Mouse (Mus musculus) large intestine, adult 2 months (tissue): ENCODE data around the gene Herc3. TPM values are rescaled to one million over a fixed set of nuclear protein-coding genes. Genes with fewer than 3 reads are reported as not detected.
A peak's percentile ranks its signal among the peaks of the same experiment; 100 is the strongest.

ENCODE experiments used
- DNase-seq: peaks from one replicate; pipeline ENCODE4 v3.0.0-alpha.2; 2012; ENCODE audit warnings: low read depth, low spot score
- WGBS: fragments of 180-500 bp; shearing (Covaris S2); methylation state at CpG from one replicate; pipeline ENCODE4 v1.1.7; 2018; 5-methylcytosine and 5-hydroxymethylcytosine counted together
- polyA plus RNA-seq: library from polyadenylated mRNA; depleted of rRNA; stranded (reverse); fragments of >200 nt; gene quantifications from 2 replicates; pipeline ENCODE4 v1.2.3, GENCODE M21; 2012; rRNA removed

The Herc3 gene
- polyA plus RNA-seq, 1 experiment, result 5.0 TPM

DNA sequence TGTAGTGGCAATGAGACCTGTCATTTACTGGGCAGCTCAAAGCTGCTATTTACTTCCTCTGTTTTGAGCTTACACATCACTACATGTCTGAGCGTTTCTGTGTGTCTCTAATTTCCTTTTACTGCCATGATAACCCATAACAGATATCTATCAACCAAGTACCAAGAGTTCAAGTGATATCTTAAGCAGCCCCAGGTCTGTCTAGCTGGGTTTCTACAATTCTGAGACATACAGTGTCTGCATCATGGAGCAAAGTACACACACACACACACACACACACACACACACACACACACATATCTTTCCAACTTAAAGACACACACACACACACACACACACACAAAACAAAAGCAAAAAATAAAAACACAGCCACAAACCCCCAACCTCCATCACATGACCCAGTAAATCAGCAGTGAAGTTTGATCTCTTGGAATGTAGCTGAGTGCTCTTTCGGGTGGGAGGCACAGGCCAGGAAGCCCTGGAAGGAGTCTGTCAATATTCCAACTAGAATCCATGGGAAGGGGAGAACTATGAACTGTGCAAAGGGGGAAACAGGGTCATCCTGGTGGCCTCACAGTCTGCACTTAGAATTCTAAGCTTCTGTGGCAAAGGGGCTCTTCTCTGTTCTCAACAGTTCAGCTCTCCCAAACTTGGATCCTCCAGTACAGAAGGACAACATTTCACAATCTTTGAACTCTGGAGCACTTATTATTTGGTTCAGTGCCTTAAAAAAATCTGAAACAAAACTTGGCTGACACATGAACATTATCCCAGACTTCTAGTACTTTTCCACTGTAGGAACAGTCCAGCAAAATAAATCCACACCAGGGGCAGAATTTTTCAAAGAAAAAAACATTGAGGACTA, 120.1 kb downstream of the Herc3 start:
- DNase-seq, result no peak

DNA sequence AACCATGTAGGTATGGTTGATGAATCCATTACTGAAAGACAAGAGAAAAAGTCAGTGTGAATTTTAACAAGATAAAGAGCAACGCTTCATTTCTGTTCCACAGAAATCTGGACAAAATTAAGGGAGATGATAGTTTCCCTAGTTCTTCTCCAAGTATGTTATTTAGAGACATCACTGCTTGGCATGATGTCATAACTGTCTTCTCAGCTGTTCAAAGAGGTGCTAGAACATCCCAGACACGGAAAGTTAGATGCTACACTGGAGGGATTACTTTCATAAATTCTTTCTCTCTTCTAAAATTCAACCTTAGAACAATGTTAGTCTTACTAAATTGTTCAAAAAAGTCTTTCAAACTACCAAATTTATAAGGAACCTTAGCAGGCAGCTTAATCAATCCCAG, 129.3 kb downstream of the Herc3 start:
- no peak for DNase-seq
- 81% methylated on average over 2 of the region's 2 CpGs for WGBS

More for the DNA sequence above, 120.1 kb downstream of the Herc3 start:
- 52% methylated on average over 2 of the region's 2 CpGs for WGBS

DNA sequence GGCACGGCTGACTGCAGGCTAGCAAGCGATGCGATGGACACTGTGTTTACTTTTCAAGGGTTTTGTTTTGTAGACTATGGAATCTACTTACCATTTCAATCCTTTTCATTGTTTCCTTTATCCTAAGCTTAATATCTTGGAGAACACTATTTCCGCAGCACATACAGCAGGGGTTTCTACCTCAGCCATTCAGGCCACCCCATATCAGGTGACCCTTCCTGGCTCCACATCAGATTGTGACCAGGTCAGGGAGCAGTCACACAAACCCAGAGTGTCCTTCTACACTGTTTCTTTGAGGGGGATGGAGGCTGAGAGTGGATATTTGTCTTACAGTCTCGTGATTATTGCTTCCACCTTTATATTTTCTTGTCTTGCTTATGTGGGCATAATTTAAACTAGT, 131.4 kb downstream of the Herc3 start:
- 89% methylated on average over 5 of the region's 5 CpGs for WGBS
- DNase-seq, result no peak

DNA sequence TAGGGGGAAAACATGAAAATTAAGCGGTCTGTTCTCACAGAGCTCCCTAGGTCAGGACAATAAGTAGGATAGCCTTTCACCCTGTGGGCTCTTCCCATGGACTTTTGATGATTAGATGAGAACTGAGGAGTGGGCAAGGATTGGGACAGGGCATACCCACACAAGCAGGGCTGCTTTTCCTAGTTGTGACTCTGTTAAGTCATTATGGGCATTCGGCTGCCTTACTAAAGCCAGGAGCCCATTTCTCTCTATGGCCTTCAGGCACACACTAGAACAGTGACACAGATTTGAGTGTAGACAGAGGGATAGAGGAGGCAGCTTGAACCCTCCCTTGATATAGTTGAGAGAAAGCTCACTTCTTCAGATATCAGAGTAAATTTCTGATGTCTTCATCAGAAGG, 132.8 kb downstream of the Herc3 start:
- WGBS, result 93% methylated on average over 2 of the region's 2 CpGs
- no peak for DNase-seq

DNA sequence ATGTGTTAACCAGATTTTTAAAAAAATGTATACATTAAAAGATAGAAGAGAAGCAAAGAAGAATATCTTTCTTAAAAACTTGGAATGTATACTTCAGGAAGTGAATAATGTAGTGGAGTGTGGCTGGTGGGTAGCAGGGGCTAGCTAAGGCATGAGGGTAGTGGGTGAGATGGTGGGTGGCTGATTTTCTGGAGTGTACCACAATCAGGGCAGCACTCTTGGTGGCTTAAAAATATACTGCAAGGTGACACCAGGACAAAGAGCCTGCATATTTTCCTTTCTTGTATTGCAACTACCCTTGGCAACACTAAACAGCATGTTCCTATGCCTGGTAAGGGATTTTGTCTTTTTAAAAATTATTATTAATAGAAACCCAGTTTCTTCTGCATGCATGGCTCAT, 133.3 kb downstream of the Herc3 start:
- no peak for DNase-seq

DNA sequence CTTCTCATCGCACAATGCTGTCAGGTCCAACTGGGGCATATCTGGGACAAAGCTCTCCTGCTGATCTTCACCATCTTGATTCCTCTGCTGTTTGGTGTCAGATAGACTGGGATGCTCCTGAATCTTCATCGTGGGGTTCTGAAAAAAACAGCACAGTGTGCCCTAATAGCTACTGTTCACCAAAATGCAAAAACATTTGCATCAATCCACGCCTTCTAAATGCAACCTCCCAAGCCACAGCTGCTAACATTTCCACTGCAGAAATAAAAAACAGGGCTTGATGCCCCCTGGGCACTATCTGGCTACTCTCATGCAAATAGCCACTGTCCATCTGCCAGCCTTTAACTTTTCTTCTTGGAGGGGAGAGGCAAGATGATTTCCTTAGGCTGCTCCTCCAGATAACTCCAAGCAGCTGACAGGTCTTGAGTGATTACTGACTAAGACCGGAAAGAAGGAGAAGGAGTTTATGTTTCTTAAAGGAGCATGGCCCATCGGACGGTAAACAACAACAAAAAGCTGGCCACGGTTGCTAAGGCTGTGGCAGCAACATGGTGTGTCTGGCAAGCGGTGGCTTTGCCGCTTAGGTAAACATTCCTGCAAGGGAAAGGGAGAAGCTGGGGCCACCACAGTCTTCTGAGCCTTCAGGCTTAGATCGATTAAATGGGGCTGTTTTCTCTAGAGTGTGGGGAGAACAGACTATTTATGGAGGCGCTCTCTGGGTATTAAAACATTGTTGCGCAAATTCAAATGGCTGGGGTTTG, 134.0 kb downstream of the Herc3 start:
- WGBS, result 62% methylated on average over 12 of the region's 12 CpGs
- no peak for DNase-seq

DNA sequence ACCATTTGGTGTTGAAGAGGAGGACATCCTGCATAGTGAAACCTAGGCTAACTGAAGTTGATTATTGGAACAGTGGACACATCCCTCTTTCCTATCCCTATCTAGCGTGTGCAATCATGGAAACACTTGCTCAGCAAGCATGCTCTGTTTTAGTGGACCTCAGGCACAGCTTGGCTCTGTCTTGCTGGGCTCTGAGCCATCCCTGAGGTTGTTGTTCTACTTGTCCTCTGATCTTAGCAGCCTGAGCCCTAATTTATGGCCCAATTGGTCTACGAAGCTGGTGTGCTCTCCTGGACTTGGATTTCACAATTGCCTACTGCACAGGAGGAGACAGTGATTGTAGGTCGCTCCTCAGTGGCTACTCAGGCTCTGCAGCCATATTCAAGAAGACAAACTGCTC, 137.0 kb downstream of the Herc3 start:
- peak; percentile 11 for DNase-seq
- 34% methylated on average over 3 of the region's 3 CpGs for WGBS

Other genes with a start within 250 kb of the Herc3 start
- gene Abcg2, start 246.9 kb upstream of the Herc3 start, polyA plus RNA-seq, result 62.8 and 81.4 TPM in 2 replicates
- 0.87 and 1.4 TPM in 2 replicates for gene Nap1l5, start 75.6 kb downstream of the Herc3 start, polyA plus RNA-seq
- 1.5 and 2.6 TPM in 2 replicates for gene Fam13a, start 193.1 kb downstream of the Herc3 start, polyA plus RNA-seq